Mouse (Mus musculus) ES-Bruce4 (cell line): ENCODE results near the gene Naa15. TPM values are rescaled to one million over a fixed set of nuclear protein-coding genes. Genes with fewer than 3 reads are reported as not detected.
"Not testable (repeated sequence)": the region's sequence is repeated elsewhere in the genome, so short reads cannot be mapped to it uniquely, and the experiment has no call there.

Experiments
- H3K27ac ChIP-seq: 2 replicates; pipeline ENCODE4 v1.5.1; 2012; ENCODE audit warnings: low read length, inconsistent platforms; ENCODE audit not compliant: insufficient read depth
- H3K27me3 ChIP-seq: 2 replicates; pipeline ENCODE4 v1.6.1; 2012; ENCODE audit warnings: mild to moderate bottlenecking, low read length, inconsistent platforms; ENCODE audit not compliant: control insufficient read depth, poor library complexity, insufficient read depth, severe bottlenecking
- H3K36me3 ChIP-seq: 2 replicates; pipeline ENCODE4 v1.6.1; 2012; ENCODE audit warnings: inconsistent platforms, mild to moderate bottlenecking, low read length, moderate library complexity; ENCODE audit not compliant: control insufficient read depth, poor library complexity, insufficient read depth, severe bottlenecking
- H3K4me1 ChIP-seq: one replicate; pipeline ENCODE4 v1.8.1; 2011; ENCODE audit warnings: low read length; ENCODE audit not compliant: control insufficient read depth, insufficient read depth
- H3K4me3 ChIP-seq: 2 replicates; pipeline ENCODE4 v1.5.1; 2011; ENCODE audit warnings: low read depth, mild to moderate bottlenecking, low read length
- H3K9ac ChIP-seq: 2 replicates; pipeline ENCODE4 v1.6.1; 2012; ENCODE audit warnings: low read depth, mild to moderate bottlenecking, inconsistent platforms; ENCODE audit not compliant: poor library complexity, severe bottlenecking
- H3K9me3 ChIP-seq: replicated peaks from 2 replicates; pipeline ENCODE4 v1.6.1; 2012; ENCODE audit warnings: mild to moderate bottlenecking, low read length, inconsistent platforms; ENCODE audit not compliant: control insufficient read depth, poor library complexity, insufficient read depth, severe bottlenecking
- CTCF ChIP-seq: IDR thresholded peaks from one replicate; pipeline ENCODE4 v1.8.1; 2011; ENCODE audit warnings: low read depth, low read length
- EP300 ChIP-seq: IDR thresholded peaks from 2 replicates; pipeline ENCODE4 v1.6.1; 2011; ENCODE audit warnings: low read depth, low read length; ENCODE audit not compliant: insufficient read depth
- POLR2A ChIP-seq: IDR thresholded peaks from one replicate; pipeline ENCODE4 v1.8.1; 2011; ENCODE audit warnings: low read length; ENCODE audit not compliant: insufficient read depth
- polyA plus RNA-seq: library from polyadenylated mRNA; stranded (reverse); fragments of >200 nt; gene quantifications from 2 replicates; pipeline ENCODE4 v1.2.4, GENCODE M21; 2011; ENCODE audit warnings: low read depth; ENCODE audit not compliant: missing spikeins, insufficient read depth, insufficient read length

Gene Naa15
- polyA plus RNA-seq, 1 experiment: 197 TPM

GRCm38 (mm10) chr3:51434364-51434763 is 19.4 kb downstream of the Naa15 start:
- TF ChIP-seq CTCF: peak; percentile 27
- H3K4me3 ChIP-seq, H3K9me3 ChIP-seq, H3K4me1 ChIP-seq, H3K27me3 ChIP-seq, H3K27ac ChIP-seq, H3K9ac ChIP-seq: not testable (repeated sequence)
- H3K36me3 ChIP-seq: peaks cover 11% of the 10 kb centered on the region

GRCm38 (mm10) chr3:51434871-51435595 is 20.1 kb downstream of the Naa15 start:
- Histone ChIP-seq H3K9ac (no peak overlapping the region), H3K9me3 (no peaks in the 10 kb centered on the region), H3K27me3 (no peaks in the 10 kb centered on the region), H3K36me3 (peaks cover 11% of the 10 kb centered on the region), H3K4me3 (no peak overlapping the region), H3K27ac (no peak overlapping the region), H3K4me1 (no peaks in the 10 kb centered on the region)
- TF ChIP-seq POLR2A: no peak
- TF ChIP-seq EP300: no peak
- no peak for TF ChIP-seq CTCF

GRCm38 (mm10) chr3:51468530-51468929 is 53.6 kb downstream of the Naa15 start:
- peaks cover 76% of the 10 kb centered on the region for H3K36me3 ChIP-seq
- no peak overlapping the region for H3K9ac ChIP-seq
- H3K4me1 ChIP-seq: no peaks in the 10 kb centered on the region
- no peak overlapping the region for H3K27ac ChIP-seq
- H3K9me3 ChIP-seq: no peaks in the 10 kb centered on the region
- TF ChIP-seq POLR2A (no peak), CTCF (no peak), EP300 (no peak)
- H3K4me3 ChIP-seq: no peak overlapping the region
- no peaks in the 10 kb centered on the region for H3K27me3 ChIP-seq

GRCm38 (mm10) chr3:51475706-51476105 is 60.8 kb downstream of the Naa15 start:
- TF ChIP-seq POLR2A (no peak), EP300 (no peak), CTCF (no peak)
- H3K27me3 ChIP-seq: no peaks in the 10 kb centered on the region
- peaks cover 25% of the 10 kb centered on the region for H3K36me3 ChIP-seq

GRCm38 (mm10) chr3:51479893-51480292 is 64.9 kb downstream of the Naa15 start:
- Histone ChIP-seq H3K36me3 (no peaks in the 10 kb centered on the region), H3K9ac (no peak overlapping the region), H3K4me3 (no peak overlapping the region), H3K27ac (no peak overlapping the region), H3K27me3 (no peaks in the 10 kb centered on the region), H3K4me1 (no peaks in the 10 kb centered on the region), H3K9me3 (no peaks in the 10 kb centered on the region)
- TF ChIP-seq EP300: no peak

More at GRCm38 (mm10) chr3:51475706-51476105, 60.8 kb downstream of the Naa15 start:
- Histone ChIP-seq H3K27ac (no peak overlapping the region), H3K9me3 (no peaks in the 10 kb centered on the region), H3K9ac (no peak overlapping the region), H3K4me1 (no peaks in the 10 kb centered on the region), H3K4me3 (no peak overlapping the region)

GRCm38 (mm10) chr3:51481059-51481458 is 66.1 kb downstream of the Naa15 start:
- Histone ChIP-seq H3K36me3 (no peaks in the 10 kb centered on the region), H3K4me1 (no peaks in the 10 kb centered on the region), H3K9me3 (no peaks in the 10 kb centered on the region), H3K4me3 (no peak overlapping the region), H3K27ac (no peak overlapping the region), H3K9ac (no peak overlapping the region), H3K27me3 (no peaks in the 10 kb centered on the region)
- TF ChIP-seq POLR2A (no peak), EP300 (no peak), CTCF (peak; percentile 41)
